Mouse (Mus musculus): ENCODE results near the gene Tlx1. TPM values are rescaled to one million over a fixed set of nuclear protein-coding genes. Genes with fewer than 3 reads are reported as not detected.

Gene Tlx1
- total RNA-seq, 2 experiments from 2014 or later, result 0.22 to 0.27 TPM

Other genes starting within 250 kb of the Tlx1 start
- 10 to 100 TPM; 26.4 to 26.8 TPM for gene Slf2, start 219.5 kb upstream of the Tlx1 start, total RNA-seq (2021)
- under 1 TPM; 0.56 to 0.72 TPM for gene Sema4g, start 161.6 kb upstream of the Tlx1 start, total RNA-seq (2021)
- 10 to 100 TPM; 21.5 to 22.0 TPM for gene Twnk, start 145.0 kb upstream of the Tlx1 start, total RNA-seq (2021)
- gene Mrpl43, start 144.2 kb upstream of the Tlx1 start, total RNA-seq (2021), result 10 to 100 TPM; 50.3 to 53.9 TPM
- 10 to 100 TPM; 66.4 to 72.4 TPM for gene Lzts2, start 136.3 kb upstream of the Tlx1 start, total RNA-seq (2021)
- gene Pdzd7, start 105.0 kb upstream of the Tlx1 start, total RNA-seq (2021), result under 1 TPM in 1 of 2 experiments, not detected in 1; 0.19 TPM
- gene Sfxn3, start 103.2 kb upstream of the Tlx1 start, total RNA-seq (2021), result 10 to 100 TPM; 15.7 to 19.1 TPM
- gene Kazald1, start 75.4 kb upstream of the Tlx1 start, total RNA-seq (2021), result 1 to 10 TPM; 4.9 to 7.0 TPM
- not detected for gene Lbx1, start 85.1 kb downstream of the Tlx1 start, total RNA-seq (2021)
- gene Btrc, start 213.1 kb downstream of the Tlx1 start, total RNA-seq (2021), result 10 to 100 TPM; 20.1 to 20.8 TPM